Mouse (Mus musculus): ENCODE results near the gene Farsb.

DNA sequence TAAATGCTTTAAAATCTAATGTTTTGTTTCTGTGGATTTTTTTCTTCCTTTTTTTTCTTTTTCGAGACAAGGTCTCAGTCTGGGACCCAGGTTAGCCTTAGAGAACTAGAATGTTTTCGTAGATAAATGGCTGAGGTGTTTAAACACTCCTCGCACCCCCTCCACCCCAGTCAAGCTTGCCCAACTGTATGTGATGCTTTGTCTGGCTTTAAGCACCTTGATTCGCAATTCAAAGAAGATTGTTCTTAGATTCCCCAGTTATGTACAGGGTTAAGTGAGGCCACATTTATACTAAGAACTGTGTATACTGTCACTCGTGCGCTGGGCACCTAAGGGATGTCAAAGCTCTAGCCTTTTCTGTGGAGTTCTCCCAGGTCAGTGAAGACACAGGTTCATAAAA is 68.4 kb downstream of the Farsb start:
- no peak for TF ChIP-seq POLR2A (IDR thresholded peaks at IDR 0.05; ENCODE audit: control insufficient read depth in 1 of 2, insufficient read depth in 1 of 2, low read depth in 1 of 2, low read length in 2 of 2, poor library complexity in 1 of 2)
- no peak for TF ChIP-seq GATA1 (IDR thresholded peaks at IDR 0.05; ENCODE audit: low read depth, low read length)
- no peak for TF ChIP-seq RAD21 (IDR thresholded peaks at IDR 0.05; ENCODE audit: low read depth, low read length)
- no peak for TF ChIP-seq CTCF (IDR thresholded peaks at IDR 0.05 in 2 of 3, conservative IDR thresholded peaks at IDR 0.05 in 1 of 3; ENCODE audit: control insufficient read depth in 1 of 3, insufficient read depth in 1 of 3, low read depth in 2 of 3, low read length in 3 of 3, poor library complexity in 1 of 3, severe bottlenecking in 1 of 3)
- no peak for TF ChIP-seq USF1 (IDR thresholded peaks at IDR 0.05; ENCODE audit: low read depth, low read length)
- TF ChIP-seq SIN3A (IDR thresholded peaks at IDR 0.05; ENCODE audit: low read length) = no peak
- TF ChIP-seq ZMIZ1 (IDR thresholded peaks at IDR 0.05; ENCODE audit: low read depth, low read length) = no peak
